Mouse (Mus musculus): ENCODE measurements around the gene Col26a1.

Col26a1 gene

DNA sequence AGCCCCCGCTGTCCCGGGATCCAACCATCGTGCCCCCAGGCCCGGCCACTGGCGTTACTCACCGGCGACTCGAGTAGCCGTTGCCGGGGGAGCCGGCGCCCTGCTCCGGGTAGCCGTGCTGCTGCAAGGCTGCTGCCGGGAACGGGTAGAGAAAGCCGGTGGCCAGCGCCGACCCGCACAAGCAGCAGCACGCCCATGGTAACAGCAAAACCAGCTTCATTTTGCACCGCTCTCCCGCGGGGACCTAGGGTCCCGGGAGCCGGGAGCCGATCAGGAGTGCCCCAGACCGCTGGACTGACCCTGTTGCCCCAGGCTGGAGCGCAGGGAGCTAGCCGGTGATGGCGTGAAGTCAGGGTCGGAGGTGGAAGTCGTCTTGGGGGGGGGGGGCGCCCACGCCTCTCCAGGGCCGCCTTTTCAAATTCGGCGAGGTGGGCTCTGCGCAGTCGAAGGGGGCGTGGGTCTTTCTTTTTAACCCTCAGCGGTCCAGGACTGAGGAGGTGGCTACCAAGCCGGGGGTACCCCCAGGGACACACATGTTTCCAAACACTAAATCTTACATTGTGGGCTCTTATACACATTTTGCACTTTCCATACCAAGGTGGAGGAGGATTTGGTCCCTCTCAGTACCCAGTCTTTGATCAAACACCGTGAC lies at the start of gene Col26a1:
TSS of gene Col26a1 (minus strand) at position 422 of the 652 bp plus-strand sequence.
- no peak for DNase-seq

GRCm38 (mm10) chr5:136931896-136932295 lies 48.9 kb upstream of the Col26a1 start:
- DNase-seq = no peak

DNA sequence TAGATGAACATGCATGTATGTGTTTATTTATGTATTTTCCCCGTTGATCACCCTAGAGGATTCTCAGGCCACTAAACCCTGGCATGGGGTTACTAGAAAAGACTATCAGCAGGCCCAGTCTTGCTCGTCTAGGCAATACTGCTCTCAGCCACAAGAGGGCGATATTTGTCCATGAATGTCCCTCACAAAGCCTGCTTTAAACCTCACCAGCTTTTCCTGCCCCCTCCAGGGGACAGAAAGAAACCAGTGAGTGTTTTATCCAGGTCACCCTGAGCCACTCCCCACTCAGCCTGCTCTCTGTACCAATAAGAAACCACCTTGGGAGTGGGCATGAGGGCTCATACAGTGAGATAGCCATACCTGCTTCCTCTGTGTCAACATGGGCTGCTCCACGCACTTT lies 46.1 kb upstream of the Col26a1 start:
- DNase-seq = peak; percentile 65 to 74

DNA sequence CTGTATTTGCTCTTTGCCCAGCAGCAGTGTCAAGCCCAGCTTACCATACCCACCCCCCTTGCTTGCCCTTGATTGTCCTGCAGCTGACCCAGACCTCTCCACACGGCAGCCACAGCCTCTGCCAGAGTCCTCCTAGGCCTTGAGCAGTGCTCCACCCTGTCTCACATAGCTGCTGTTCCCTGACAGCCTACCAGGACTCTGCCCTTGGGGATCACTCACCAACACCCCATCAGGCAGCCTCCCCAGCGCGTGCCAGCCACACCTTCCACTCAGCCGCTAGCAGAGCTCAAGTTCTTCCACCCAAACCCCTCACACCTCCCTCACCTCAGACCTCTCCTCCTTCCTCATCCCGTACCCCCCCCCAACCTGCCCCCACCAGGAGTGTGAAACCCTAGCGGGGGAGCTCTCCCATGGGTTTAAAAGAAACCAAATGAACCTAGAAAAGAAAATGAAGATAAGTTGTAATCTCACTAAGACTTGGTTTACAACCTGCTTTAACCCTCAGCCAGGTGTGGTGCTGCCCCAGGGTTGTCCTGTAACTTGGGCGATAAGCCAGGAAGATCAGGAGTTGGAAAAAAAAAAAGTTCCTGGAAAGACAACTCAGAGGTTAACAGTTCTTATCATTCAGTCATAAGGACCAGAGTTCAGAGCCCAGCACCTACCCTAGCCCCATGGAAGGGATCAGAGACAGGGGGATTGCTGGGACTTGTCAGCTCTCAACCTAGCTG lies 40.9 kb upstream of the Col26a1 start:
- no peak for DNase-seq

- no peak for DNase-seq
Observed at GRCm38 (mm10) chr5:136922830-136923229, 39.8 kb upstream of the Col26a1 start.

- DNase-seq = peak; percentile 7 to 20
Observed at GRCm38 (mm10) chr5:136919546-136920301, 36.7 kb upstream of the Col26a1 start.

- peak; percentile 67 to 68 for DNase-seq
Observed at GRCm38 (mm10) chr5:136918655-136919472, 35.9 kb upstream of the Col26a1 start.

DNA sequence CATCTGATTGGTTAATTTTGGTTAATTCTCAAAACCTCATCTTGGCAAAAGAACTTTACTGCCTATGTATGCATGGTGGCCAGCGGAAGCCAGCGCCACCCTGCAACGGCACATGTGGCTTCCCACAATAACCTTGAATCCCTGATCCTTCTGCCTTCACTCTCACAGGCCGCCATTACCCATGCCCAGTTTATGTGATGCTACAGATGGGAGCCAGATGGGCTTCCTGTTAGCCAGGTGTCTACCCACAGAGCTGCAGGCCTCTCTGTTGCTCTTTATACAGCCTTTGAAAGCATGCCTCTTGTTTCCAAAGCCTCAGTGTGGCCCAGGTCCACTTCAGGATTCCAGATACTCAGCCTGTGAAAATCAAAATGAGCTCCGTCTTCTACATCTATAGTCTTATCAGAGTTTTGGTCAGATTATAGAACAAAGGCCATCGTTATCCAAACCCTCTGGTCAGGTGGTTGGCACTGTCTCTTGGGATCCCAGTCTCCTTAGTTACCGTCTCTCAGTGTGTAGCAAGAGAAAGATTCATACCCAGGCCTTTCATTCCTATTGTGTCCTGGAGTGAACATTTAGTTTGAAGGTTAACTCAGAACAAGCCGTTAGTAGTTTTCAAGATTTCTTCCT lies 34.7 kb upstream of the Col26a1 start:
- DNase-seq = no peak

- DNase-seq = no peak
Observed at GRCm38 (mm10) chr5:136914183-136914582, 31.2 kb upstream of the Col26a1 start.

DNA sequence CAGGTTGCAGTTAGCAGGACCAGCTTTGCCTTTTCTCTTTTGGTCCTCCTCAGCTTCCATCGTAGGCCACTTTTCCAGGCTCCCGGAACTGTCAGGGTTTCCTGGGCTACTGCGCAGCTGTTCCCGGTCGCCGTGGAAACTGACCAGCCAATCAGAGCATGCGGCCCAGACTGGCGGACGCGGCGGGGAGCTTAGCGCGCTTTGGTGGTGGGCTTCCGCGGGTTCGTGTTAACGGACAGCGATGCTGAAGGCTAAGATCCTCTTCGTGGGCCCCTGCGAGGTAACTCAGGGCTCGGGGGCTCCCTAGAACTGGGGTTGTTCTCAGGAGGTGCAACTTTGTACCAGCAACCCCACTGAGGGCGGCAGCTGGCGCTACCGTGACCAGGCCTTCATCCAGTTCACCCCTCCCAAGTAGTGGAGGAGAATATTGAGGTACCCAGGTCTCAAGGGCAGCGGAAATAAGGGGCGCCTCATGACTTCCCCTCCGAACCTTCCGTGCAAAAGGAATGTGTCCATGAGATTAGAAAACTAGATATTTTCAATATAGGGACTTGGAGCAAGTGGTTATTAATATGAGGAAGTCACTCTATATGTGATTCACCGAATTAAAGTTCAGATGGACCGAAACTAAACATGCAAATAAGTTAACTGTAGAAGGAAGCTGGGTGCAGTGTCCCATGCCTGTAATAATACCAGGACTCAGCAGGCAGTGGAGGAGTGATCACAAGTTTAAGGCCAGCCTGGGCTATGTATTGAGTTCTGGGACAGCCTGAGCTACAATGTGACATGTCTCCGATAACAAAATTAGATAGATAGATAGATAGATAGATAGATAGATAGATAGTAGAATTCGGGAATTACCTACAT lies 25.2 kb upstream of the Col26a1 start, which contains the start of gene Ift22:
TSS of gene Ift22 (plus strand) at position 160 of the 867 bp plus-strand sequence.
- peak; percentile 82 to 87 for DNase-seq

DNA sequence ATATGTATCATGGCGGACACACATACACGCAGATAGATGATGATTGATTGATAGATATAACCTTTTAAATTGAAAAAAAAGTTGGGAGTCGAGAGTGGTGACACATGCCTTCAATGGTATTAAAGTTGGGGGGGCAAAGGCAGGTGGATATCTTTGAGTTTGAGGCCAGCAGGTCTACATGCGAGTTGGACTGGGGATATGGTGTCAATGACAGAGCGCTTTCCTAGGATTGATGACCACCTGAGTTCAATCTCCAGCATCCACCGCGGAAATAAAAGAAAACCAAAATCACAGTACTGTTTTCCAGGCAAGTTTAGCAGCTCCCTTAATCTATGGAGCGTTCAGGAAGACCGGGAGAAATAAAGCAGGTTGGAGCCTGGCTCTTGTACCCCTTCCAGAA lies 24.6 kb upstream of the Col26a1 start:
- DNase-seq = no peak

DNA sequence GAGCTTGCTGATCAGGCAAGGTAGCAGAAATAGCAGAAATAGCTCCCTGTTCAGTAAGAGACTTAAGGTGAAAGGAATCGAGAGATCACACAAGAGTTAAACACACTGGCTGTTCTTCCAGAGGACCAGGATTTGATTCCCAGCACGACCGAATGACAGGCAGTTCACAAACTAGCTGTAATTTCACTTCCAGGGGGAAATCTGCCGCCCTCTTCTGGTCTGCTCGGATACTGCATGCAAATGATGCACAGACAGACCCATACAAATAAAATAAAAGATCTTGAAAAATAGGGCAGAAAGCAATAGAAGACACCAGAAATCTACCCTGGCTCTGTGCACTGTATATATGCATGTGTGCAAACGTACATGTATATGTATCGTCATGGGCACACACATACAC lies 22.6 kb upstream of the Col26a1 start:
- DNase-seq = peak; percentile 42 to 60

DNA sequence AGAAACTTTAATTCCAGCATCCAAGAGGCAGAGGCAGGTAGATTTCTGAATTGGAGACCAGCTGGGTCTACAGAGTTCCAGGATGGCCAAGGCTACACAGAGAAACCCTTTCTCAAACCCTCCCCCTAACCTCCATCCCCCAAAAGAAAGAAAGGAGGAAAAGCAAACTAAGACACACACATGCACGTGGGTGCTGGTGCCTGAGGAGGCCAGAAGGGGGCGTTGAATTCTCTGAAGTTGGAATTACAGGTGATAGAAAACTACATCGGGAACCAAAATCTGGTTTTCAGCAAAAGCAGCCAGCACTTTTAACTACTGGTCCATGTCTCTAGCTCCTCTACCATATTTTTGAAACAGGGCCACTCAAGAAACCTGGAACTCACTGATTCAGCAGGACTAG lies 21.6 kb upstream of the Col26a1 start:
- no peak for DNase-seq

GRCm38 (mm10) chr5:136895529-136895963 lies 12.5 kb upstream of the Col26a1 start:
- DNase-seq = no peak

DNA sequence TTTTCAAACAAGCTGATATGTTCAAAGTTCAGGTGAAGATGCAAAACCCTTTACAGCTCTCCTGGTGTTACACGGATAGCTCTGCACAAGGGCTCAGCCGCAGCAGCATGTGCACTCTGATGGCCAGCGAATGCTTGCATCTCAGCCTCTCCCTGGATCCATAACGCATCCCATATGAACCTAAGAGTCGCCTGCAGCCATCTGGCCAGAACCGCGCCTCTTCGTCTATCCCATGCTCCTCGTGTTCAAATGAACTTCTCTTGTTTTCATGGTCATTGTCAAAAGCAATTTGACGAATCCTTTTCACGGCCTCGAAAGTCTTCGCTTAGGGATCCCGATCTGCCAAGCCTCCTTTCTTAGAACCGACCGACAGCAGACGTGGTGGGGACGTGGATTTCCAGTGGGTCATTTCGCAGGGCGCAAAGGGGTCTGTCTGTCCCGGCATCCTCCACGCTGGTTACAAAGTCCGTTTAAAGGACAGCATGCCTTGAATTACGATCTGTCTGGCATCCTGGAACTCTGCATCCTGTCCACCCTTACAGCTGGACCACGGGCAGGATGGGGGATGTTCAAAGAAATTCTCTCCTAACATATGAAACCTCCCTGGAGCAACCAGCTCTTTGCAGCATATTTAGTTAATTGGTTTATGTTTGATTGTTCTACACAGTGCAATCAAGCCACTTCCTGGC lies 12.0 kb upstream of the Col26a1 start:
- DNase-seq = no peak

GRCm38 (mm10) chr5:136888539-136889355 lies 5.7 kb upstream of the Col26a1 start:
- no peak for DNase-seq

DNA sequence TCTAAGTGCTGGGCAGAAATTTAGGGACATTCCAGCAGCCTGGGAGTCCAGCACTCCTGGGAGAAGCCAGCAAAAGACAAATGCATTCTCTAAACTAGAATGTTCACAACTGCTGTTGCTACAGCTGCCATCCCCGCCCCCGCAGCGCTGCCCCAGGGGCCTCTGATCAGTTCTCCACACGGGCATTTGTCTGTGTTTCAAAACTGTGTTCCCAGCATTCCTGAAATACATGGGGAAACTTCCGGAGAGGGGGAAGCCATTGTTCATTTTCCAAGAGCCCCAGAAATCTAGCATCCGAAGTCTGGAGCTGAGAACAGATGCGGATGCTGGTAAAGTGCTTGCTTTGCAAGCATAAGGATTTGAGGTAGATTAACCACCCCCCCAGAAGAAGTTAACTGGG lies 3.9 kb upstream of the Col26a1 start:
- no peak for DNase-seq

GRCm38 (mm10) chr5:136882055-136882787 lies 788 bp downstream of the Col26a1 start:
- DNase-seq = no peak
